In the genomic region with DNA sequence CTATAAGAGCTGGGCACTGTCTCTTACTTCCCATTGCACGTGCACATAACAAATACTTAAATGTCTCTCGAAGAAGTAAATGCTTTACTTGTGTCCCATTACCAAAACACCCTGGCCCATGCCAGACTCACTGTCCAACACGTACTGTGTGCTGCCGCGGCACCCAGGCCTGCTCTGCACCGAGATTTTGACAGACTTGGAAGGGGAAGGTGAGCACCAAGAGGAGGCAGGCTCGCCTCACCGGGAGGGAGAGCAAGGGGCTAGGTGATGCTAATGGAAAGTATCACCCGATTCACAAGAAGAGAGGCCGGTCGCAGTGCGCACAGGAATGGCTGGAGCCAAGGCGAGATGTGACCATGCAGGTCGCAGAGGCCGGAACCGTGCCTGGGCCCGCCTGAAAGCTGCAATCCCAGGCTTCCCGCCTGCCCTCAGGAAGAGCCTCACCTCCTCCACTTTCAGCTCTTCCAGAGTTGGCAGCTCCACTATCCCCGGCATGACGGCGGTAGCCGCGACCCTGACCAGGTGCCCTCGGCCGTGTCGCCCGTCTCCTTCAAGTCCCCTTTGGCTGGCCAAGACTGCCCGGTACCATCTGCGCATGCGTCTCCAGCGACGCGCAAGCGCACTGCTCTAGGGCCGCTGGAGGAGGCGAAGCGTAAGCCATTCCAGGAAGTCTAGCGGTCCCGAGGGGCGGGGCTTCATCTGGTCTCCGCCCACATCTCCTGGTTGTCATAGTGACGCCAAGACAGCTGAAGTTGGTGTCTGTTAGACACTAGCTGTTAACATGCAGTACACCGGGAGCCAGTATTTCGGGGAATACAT, we compare ENCODE assay signal across 8 mouse cellular contexts. TPM values are rescaled to one million over a fixed set of nuclear protein-coding genes. Genes with fewer than 3 reads are reported as not detected.
DNase-seq lines count a peak whose midpoint lies in the region; ATAC-seq and TF ChIP-seq lines count a peak whose summit lies in the region.

A gene (minus strand): TSS at position 659 of the 819 bp plus-strand sequence.
A gene (plus strand): TSS at position 711 of the 819 bp plus-strand sequence.

- 1% methylated on average over 44 of the region's 44 CpGs for WGBS in forebrain, embryonic 15.5 days
- WGBS in lung, adult 2 months: under 1% methylated on average over 44 of the region's 44 CpGs

- H3K4me2 ChIP-seq in forebrain, embryonic 15.5 days (replicated peaks): peak within 1 kb of the TSS; percentile 61

- peak; percentile 88; the same call in 1 of the 2 replicates for TF ChIP-seq POLR2A in lung, adult 2 months (IDR thresholded peaks at IDR 0.05; ENCODE audit: borderline replicate concordance, extremely low read depth, low read depth, low read length)

- intact Hi-C loops in heart, postnatal 25 days (cut with DNase I): loop anchor here (5.0 kb wide), 1 partner anchor 88 kb away; a partner anchor contains a TSS

- DNase-seq in ES-E14 (ENCODE audit: low read depth, low spot score): peak; percentile 98
- peak; percentile 98 for DNase-seq in cerebellum, adult 11-12 months
- DNase-seq in heart, postnatal 25 days (ENCODE audit: low spot score): peak; percentile 97
- DNase-seq in layer of hippocampus, adult 18-20 months (ENCODE audit: low spot score in 2 of 2): peak; percentile 96 to 98
- DNase-seq in lung, adult 2 months: peak; percentile 97
- DNase-seq in thymus, adult 18-20 months: peak; percentile 95 to 97

- no peaks in the 10 kb centered on the region for H3K9me3 ChIP-seq in ES-E14 (ENCODE audit: control insufficient read depth, insufficient read depth, low read depth, low read length)
- H3K9me3 ChIP-seq in forebrain, embryonic 15.5 days: no peaks in the 10 kb centered on the region

- TF ChIP-seq CTCF in lung, adult 2 months (IDR thresholded peaks at IDR 0.05; ENCODE audit: insufficient read depth, low read length): no peak

- H3K27ac ChIP-seq in ES-E14 (ENCODE audit: insufficient read depth, low read depth, low read length, poor library complexity, severe bottlenecking): no peak within 1 kb of the TSS
- H3K27ac ChIP-seq in forebrain, embryonic 15.5 days (replicated peaks): peak within 1 kb of the TSS; percentile 16; the same call in 1 of the 2 replicates

- H3K27me3 ChIP-seq in forebrain, embryonic 15.5 days: no peaks in the 10 kb centered on the region

- H3K4me1 ChIP-seq in ES-E14 (ENCODE audit: control insufficient read depth in 2 of 2, insufficient read depth in 2 of 2, low read length in 2 of 2, poor library complexity in 1 of 2): 0 out of 4 replicates have a peak, but pooled peaks cover 0 to 2% of the 10 kb centered on the region in 2 experiments
- peaks cover 21% of the 10 kb centered on the region for H3K4me1 ChIP-seq in forebrain, embryonic 15.5 days
- peaks cover 4% of the 10 kb centered on the region; the same call in 1 of the 2 replicates for H3K4me1 ChIP-seq in lung, adult 2 months (ENCODE audit: control insufficient read depth, insufficient read depth, low read length)

- H3K36me3 ChIP-seq in ES-E14 (ENCODE audit: control insufficient read depth, insufficient read depth, low read length, poor library complexity, severe bottlenecking): peaks cover 2% of the 10 kb centered on the region; the same call in 1 of the 2 replicates
- H3K36me3 ChIP-seq in forebrain, embryonic 15.5 days: peaks cover 2% of the 10 kb centered on the region; the same call in 1 of the 2 replicates

- H3K9ac ChIP-seq in ES-E14 (ENCODE audit: insufficient read depth, low read depth, low read length, poor library complexity, severe bottlenecking): peak within 1 kb of the TSS; percentile 92
- peak within 1 kb of the TSS; percentile 81 for H3K9ac ChIP-seq in forebrain, embryonic 15.5 days (replicated peaks)

- ATAC-seq in forebrain, embryonic 15.5 days (replicated peaks): peak; percentile 97
- peak; percentile 90 for ATAC-seq in neutrophil, adult 5-6 weeks (ENCODE audit: extremely low read depth, insufficient number of reproducible peaks, low FRiP score, poor library complexity, severe bottlenecking)

- peak within 1 kb of the TSS; percentile 85 to 87 for H3K4me3 ChIP-seq in ES-E14 (ENCODE audit: insufficient read depth in 1 of 2, low read depth in 1 of 2, low read length in 2 of 2, poor library complexity in 1 of 2, severe bottlenecking in 1 of 2)
- peak within 1 kb of the TSS; percentile 64 for H3K4me3 ChIP-seq in forebrain, embryonic 15.5 days
- peak within 1 kb of the TSS; percentile 99 for H3K4me3 ChIP-seq in lung, adult 2 months (replicated peaks; ENCODE audit: extremely low read depth, low read depth, low read length)

- in situ Hi-C loops in ES-E14 (cut with MboI; ENCODE audit: low sequenced_read_pairs in 2 of 2, unreplicated experiment in 2 of 2): no loop called here

TF ChIP-seq in ES-E14, 5 proteins besides CTCF, POLR2A, EP300 and RAD21:
- TF ChIP-seq ZC3H11A (IDR thresholded peaks at IDR 0.05; ENCODE audit: borderline replicate concordance, low read depth, low read length) (no peak), ZNF384 (IDR thresholded peaks at IDR 0.05; ENCODE audit: low read depth, low read length) (no peak)

RNA-seq across cellular contexts. Expression of the first gene that starts in this region (rescaled TPM):
- total RNA-seq in ES-E14 (2012; rRNA removed): 80.0 and 89.0 TPM in 2 replicates
- 259 and 263 TPM in 2 replicates for polyA plus RNA-seq in forebrain, embryonic 15.5 days (2015; fragmentation: Nextera tagmentation; extraction: Ambion mirVana)
- total RNA-seq in heart, postnatal 25 days (2021): 100 to 1,000 TPM; 676 to 685 TPM
- 100 to 1,000 TPM; 193 to 203 TPM for total RNA-seq in layer of hippocampus, adult 18-20 months (2021)
- polyA plus RNA-seq in lung, adult 2 months (2012; rRNA removed): 52.3 and 56.0 TPM in 2 replicates
- 24.8 and 32.9 TPM in 2 replicates for total RNA-seq in neutrophil, adult 5-6 weeks (2017)

RNA-seq across cellular contexts. Expression of the second gene that starts in this region (rescaled TPM):
- not detected in 2 replicates for total RNA-seq in ES-E14 (2012; rRNA removed)
- polyA plus RNA-seq in forebrain, embryonic 15.5 days (2015; fragmentation: Nextera tagmentation; extraction: Ambion mirVana): 1.7 and 2.5 TPM in 2 replicates
- not detected for total RNA-seq in heart, postnatal 25 days (2021)
- total RNA-seq in layer of hippocampus, adult 18-20 months (2021): 1 to 10 TPM; 1.8 to 2.5 TPM
- polyA plus RNA-seq in lung, adult 2 months (2012; rRNA removed): 3.0 and 4.4 TPM in 2 replicates
- not detected in 2 replicates for total RNA-seq in neutrophil, adult 5-6 weeks (2017)
